Mouse (Mus musculus) testis, postnatal 14 days (tissue): ENCODE data around the gene Slc8a3.

Source experiments
- DNase-seq: peaks from one replicate; pipeline ENCODE4 v3.0.0; 2021; ENCODE audit warnings: low spot score

Gene Slc8a3

DNA sequence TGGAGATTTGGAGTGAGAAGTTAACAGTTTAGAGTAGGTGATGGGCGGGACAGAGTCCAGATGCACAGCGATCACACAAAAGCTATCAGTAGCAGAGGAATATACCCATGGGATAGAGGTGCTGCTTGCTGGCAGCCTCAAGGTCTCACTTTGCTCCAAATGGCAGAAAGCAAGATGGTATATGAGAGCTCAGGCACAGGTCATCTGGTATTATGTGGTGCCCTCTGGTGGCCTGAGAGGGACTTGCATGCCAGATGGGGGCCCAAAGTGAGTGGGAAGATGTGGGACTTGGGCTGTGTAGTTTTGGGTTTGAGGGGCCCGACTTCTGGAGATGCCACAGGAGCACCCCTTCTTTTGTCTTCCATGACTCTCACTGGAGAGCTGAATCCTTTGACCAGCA is 150.9 kb downstream of the Slc8a3 start:
- no peak for DNase-seq

DNA sequence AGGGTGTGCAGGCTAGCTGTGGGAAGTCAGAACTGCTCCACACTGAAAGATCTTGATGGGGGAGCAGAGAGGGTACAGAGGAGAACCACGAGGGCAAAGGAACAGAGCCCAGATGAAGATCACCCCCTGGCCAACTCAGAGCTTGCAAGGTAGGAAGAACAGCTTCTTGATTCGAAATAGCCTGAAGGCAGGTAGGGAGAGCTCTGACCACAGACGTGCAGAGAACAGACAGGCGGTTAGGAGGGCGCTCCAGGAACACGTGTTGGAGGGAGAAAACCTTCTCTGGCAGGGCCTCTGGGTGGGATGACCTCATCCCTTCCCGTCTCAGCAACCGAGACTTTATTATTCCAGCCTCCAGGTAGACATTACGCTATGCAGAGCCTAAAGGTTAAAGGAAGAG is 157.7 kb downstream of the Slc8a3 start:
- DNase-seq = no peak

DNA sequence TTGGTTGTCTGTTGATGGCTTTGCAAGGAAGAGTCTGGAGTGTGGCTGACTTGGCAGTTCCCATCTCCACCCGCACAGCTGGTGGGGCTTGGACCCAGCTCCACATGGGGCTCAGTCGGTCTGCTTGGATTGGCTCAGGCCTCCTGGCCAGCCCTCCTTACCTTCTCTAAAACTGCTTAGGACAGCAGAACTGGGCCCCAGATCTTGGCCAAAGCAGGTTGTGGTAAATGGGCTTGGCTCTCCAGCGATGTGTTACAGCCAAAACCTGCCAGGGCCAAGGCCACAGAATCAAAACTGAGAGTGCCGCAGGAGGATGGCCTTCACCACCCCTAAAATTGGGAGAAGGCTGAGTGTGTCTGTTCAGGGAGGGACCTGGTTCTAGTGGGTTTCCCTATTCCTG is 159.1 kb downstream of the Slc8a3 start:
- DNase-seq = no peak

DNA sequence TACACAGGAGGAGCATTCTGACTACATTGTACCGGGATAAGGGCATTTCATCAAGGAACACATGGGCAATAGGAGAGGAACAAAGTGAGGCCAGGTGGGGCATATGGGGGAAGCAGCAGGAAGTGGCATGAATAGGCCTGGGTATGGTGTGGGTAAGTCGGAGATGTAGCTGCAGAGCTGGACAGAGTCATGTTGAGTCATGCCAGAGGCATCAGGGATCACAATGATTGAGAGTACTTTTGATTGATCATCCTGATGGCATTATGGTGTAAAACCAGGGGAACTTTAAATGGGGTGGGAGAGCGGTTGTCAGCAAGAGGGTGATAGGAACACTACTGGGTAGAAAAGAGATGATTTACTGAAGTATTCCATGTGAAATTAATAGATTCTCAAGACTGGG is 160.0 kb downstream of the Slc8a3 start:
- DNase-seq = no peak

DNA sequence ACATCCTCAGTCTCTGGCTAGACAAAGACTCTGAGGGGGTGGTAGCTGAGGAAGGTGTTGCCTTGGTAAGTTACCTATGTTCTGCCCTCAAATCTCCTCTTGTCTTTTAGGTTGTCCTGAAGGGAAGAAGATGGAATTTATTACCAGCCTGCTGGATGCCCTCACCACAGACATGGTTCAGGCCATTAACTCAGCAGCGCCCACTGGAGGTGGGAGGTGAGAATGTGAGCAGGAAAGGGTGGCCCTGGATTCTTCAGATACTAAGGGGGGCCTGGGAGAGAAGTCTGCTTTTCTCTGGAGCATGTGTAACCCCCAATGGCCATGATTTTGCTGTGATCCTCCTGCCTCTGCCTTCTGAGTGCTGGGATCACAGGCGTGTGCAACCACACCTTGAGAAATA is 162.9 kb downstream of the Slc8a3 start:
- DNase-seq = no peak

DNA sequence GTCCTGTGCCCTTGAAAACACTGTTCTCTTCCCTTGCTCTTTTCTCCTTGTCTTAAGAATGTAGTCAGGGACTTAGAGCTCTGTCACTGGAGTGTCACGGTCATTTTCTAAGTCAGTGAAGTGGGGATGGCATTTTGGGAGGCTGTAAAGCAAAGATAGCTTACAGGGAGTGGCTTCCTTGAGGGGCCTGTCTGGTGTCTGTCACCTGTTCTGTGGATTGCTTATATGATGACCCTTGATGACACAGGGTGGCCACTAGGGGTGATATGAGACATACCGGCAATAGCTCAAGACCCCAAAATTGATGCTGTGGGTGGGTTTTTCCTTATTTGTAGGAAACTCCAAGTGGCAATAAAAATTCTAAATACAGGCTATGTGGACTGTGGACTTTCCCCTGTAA is 164.5 kb downstream of the Slc8a3 start:
- no peak for DNase-seq

DNA sequence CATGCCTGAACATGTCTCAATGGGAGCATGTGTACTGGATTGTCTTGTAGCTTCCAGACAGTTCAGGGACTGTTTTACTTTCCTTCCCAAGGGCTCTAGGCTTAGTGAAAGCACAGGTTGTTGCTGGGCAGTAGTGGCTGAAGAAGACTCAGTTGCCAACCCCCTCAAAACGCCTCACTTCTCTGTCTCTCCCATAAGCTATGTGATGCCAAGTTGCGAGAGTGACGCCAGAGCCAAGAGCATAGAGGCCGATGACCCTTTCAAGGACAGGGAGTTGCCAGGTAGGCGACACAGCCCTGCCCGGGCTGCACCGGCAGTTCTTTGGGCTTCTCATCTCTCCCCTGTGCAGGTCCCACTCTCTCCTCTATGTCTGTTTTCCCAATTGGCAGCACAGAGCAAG is 164.9 kb downstream of the Slc8a3 start:
- no peak for DNase-seq

DNA sequence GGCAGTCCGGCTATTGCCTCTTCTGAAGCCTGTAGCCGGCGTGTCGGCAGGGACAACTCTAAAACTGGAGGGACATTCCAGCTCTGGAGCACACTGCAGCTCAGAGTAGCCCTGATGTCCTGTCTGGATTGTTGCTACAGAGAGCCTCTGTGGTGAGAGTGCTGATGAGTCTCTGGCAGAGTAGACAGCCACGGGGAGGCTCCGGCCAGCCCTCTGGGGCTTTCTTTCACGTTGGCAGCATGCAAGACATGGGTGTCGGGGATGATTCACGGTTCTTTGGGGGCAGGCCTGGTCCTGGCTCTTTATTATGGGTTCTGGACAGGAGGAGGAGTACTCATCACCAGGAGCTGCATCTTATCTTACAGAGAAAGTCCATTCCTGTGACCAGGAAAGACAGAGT is 165.8 kb downstream of the Slc8a3 start:
- DNase-seq = no peak

DNA sequence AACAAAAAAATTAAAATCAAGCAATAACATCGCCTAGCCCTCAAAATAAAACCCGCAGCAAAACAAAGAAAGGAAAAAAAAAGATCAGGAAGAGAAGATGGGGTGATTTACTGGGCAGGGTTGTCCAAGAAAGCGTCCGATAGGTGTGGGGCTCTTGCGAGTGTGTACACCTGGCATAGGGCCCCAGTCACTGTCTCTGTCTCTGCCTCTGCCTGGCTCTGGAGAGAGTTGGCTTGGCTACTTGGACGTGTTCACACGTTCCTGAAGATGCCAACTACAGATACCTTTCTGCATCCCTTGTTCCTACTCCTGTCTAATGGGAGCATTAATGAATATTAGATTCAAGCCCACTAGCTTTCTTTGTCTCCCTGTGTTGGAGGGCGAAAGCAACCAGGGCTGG is 166.4 kb downstream of the Slc8a3 start:
- no peak for DNase-seq

DNA sequence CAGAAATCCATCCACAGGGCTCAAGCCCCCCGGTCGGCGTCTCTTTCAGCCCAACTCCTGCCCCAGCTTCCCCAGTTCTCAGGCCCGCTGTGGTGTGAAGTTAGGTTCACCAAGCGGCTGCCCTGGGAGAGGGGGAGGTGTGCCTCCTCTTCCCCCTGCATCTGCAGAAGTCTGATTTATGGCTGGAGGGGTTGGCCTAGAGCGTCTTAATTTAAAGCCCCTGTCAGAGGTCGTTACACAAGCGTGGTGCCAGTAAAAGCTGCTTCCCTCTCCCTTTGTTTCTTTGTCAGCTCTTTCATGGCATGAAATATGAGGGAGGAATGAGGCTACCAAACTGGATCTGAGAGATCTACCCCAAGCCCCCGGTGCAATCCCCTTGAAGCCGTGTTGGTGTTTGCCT is 166.9 kb downstream of the Slc8a3 start:
- DNase-seq = no peak

DNA sequence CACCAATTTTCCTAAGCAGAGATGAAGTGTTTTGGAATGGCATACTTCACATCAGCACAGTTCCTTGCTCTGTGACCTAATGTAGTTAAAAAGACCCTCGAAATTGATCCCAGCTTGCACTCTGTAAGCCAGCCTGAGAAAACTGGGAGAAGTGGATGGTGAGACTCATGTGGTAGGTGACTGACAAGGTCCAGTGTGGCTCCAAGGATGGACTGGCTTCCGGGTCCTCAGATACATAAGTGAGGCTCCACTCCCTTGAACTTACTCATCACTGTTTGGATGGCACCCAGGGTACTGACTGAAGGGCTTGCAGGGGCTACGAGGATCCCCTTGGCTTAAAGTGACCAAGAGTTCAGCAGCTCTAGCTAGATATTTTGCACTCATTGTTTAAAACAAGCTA is 169.4 kb downstream of the Slc8a3 start:
- DNase-seq = no peak

DNA sequence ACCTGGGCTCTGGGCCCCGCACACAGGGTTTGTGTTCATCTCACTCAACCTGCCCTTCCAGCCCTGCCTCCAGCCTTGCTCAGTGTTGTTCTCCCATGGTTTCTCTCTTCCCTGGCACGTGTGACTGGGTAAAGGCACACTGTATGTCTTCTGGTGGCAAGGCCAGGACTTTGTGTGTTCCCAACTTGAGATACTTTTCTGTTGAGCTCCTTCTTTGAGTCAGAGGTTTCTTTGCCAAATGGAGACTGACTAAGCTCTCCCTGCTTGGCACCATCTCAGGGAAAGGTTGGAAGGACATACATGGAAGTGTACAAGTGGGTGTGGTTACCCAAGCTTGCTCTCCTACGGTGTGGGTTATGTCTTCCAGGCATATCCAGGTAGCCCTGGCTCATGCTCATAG is 169.8 kb downstream of the Slc8a3 start:
- no peak for DNase-seq

DNA sequence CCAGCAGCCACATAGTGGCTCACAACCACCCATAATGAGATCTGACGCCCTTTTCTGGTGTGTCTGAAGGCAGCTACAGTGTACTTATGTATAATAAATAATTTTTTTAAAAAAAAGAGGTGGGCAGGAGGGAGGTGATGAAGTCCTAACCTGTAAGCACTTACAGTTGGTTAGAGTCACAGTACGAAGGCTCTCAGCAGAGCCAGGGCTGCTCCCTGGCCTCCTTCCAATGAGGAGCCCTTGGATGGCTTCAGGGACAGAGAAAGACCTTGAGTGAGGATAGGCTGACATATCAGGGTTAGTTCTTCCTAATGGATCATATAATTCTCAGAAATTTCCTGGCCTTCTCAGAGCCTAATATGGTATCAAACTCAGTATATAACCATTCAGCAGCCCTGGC is 171.7 kb downstream of the Slc8a3 start:
- DNase-seq = peak; percentile 61

DNA sequence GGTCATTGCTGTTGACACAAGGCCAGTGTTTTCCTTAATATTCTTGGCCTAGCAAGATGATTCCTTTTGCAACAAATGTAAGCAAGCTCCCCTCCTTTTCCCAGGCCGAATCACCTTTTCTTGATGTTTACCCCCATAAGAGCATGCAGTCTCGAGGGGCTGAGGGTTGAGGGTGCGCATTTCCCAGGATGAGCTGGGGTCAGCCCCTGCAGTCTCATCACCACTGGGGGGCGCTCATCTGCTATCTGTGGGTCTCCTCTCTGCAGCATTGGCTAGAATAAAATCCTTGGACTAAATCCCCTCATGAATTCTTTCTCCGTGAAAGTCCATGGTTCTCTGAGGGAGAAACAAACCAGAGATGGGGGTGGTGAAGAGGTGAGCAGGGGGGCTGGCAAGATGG is 172.1 kb downstream of the Slc8a3 start:
- DNase-seq = peak; percentile 40

DNA sequence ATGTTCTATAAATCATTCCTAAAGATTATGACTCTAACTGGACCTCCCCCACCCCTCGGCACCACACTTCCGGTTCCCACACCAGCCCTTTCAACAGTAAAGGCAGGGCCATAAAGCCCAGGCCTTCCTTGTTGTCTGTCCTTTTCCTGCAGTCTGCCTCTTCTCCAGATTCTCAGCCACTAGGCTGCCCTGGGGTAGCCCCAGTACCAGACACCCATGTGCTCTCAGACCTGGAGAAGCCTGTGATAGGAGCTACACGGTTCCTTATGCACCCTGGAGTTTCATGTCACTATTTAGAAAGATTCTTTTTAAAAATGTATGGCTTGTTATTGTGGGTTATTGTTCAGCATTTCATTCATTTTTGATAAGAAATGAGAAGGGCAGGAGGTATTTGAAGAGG is 172.6 kb downstream of the Slc8a3 start:
- no peak for DNase-seq

DNA sequence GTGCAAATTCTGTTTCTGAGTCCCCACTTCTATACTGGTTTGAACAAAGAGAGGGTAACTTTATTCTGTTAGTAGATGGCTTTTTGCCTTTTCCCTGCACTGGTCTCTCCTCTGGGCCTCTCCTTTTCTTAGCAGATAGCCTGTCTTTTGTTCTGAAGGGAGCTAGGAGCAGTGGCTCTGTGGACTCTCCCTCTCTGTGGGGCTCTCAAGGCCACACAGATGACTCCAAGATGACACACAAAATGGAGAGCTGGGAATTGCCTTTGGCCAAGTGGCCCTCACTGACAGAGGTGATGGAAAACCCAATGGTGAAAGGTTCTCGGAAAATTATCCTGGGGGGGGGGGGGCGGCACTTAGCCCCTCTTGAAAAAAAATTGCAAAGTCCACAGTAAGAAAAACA is 173.0 kb downstream of the Slc8a3 start:
- DNase-seq = no peak

DNA sequence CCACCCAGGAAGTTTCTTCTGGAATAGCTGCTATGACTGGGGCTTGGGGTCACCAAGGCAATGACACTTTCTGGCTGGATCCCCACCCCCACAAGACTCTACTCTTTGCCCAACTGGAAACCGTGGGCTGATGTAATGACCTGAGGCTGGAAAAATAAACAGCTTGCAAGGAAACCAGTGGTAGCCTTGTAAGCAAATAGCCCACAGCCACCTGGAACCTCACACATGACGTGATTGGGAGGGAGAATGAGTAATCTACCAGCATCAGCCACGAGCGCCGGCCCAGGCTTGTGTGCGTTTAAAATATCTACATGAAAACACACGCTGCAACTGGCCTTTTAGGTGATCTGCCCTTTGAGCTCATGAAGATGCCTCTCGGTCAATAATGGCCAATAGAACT is 176.1 kb downstream of the Slc8a3 start:
- no peak for DNase-seq

DNA sequence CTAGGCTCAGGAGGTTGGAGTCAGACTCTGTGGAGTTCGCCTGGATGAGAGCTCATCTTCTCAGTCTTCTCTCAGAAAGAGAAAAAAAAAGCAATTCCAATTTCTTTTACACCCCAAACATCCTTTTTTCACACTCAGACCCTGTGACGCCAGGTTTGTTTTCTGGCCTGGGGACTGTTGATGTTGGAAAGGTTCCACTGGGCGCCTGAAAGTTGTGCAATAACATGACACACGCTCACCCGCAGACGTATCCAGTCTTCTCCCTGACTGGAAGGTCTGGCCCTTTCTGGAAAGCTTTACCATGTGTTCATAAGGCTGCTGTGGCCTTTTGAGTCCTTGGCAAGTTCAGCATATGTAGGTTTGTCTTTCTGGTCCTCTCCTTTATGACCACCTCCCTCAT is 177.3 kb downstream of the Slc8a3 start:
- DNase-seq = no peak

DNA sequence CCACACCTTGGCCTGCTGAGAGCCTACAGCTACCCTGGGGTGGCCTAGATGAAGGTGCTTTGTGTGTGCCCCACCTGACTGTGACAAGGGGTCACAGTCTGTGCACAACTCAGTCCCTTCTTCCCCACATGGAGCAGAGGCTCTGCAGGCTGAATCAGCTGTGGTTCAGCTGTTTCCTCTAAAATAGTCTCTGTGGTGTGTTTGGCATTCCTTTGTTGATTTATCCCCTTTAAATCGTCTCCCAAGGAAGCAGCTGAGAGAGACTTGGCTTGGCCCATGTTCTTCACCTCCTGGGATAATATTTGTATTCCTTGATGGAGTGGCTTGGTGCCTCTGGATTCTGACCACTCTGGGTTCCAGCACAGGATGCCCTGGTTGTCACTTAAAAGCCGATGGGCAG is 180.9 kb downstream of the Slc8a3 start:
- no peak for DNase-seq

DNA sequence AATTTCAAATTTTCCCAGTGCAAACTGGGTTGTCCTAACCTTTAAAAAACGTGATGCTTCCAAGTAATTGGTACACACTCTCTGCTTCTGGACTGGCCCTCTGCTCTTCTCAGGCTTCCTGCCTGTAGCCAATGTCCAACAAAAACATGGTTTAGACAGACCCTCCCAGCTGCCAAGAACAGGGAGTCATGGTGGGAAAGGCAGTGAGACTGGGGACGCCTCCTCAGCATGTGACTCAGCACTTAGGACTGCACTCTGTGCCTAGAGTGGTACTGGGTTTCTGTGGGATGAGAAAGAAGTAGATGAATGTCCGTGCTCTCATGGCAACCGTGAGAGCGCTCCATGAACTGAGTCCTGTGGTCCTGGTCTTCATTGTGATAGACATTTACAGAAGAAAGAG is 182.1 kb downstream of the Slc8a3 start:
- no peak for DNase-seq

DNA sequence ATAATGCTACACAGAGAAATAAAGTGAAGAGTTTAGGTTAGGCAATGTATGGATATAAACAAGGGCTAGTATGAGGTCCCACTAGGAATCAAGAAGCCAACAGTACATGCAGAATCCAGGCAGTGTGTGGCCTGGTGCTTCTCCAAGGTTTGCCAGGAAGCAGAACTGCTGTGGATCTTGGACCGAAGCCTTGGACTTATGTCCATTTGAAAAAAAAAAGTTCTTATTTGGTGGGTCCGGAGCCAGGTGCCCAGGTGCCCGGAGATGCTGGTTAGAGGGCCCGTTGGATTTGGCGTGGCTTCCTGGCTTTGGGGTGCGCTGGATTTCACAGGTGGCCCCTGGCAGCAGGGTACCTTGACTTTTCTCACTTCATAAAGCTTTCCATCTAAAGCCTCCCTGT is 185.0 kb downstream of the Slc8a3 start:
- no peak for DNase-seq
